Mouse (Mus musculus): ENCODE data around the gene Ogfr. TPM values are rescaled to one million over a fixed set of nuclear protein-coding genes. Genes with fewer than 3 reads are reported as not detected.

The Ogfr gene
- 29.7 and 35.4 TPM in 2 replicates for polyA plus RNA-seq (2015; fragmentation: Nextera tagmentation; extraction: Ambion mirVana)

GRCm38 (mm10) chr2:180589123-180589831 is at the start of gene Ogfr:
Ogfr (plus strand) TSS chr2:180589245.

DNA sequence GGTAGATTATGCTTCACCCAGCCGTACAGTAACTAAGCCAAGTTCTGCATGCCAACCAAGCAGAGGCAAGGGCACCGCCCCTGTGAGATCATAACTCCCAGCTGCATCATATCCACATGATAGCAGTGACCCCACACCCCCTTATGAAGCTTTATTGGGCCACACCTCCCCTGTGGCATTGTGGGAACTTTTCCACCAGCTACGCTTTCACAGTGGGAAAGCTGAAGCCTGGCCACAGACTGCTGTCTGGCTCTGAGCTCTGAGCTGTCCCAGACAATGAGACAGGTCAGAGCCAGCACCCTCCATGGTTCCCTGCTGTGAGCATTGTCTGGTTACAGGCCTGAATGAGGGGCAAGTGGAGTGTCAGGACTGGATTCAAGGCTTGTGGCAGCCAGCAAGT is 8.0 kb upstream of the Ogfr start, which contains the start of gene Mrgbp:
Gene Mrgbp (plus strand): TSS at position 303 of the 400 bp plus-strand sequence.

DNA sequence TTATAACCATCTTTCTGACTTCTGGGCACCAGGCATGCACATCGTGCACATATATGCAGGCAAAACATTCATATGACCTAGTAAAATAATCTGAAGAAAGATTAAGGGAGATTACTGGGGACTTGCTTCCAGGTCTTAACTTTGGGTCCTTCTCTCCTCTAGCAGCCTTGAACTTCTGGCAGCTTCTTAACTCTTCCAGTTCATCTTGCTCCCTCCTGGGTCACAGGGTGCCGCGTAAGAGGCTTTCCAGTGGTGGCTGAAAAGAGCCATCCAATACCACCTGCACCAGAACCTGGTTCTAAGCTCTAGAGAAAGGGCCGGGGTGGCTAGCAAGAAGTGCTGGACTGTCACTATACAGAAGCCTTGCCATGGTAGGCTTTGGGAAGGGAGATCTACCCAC is 8.4 kb downstream of the Ogfr start, which contains the start of gene Col9a3:
Gene Col9a3 (plus strand): TSS at position 301 of the 400 bp plus-strand sequence.

DNA sequence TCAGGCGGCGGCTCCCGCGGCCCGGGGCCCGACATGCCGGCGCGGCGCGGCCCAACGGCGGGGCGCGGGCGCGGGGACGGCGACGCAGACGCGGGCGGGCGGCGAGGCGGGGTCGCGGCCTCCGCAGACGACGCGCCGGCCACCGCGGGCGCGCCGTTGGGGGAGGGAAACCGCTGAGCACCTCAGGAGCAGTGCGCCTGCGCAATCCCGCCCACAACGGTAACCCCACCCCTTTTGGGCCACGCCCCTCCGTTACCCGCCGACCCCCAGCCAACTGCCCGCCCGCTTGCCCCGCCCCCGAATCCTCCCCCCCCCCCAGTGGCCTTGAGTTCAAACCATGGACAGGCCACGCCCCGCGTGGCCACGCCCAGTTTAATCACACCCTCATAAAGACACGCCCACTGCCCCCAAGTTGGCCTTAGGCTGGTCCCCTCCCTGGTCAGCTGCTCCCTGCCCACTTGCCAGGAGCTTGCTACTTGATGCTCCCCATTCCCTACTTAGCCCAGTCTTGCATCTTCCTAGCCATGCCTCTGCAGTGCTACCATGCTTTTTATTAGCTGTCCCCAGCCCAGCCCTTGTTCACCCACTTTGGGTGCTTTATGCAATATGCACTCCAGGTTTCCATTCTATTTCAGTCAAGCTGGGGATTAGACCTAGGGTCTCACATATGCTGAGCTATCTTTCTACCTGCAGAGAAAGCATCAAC is 53.7 kb downstream of the Ogfr start, which contains the start of gene Tcfl5:
Gene Tcfl5 (minus strand): TSS at position 154 of the 706 bp plus-strand sequence.

Other genes with a start within 250 kb of the Ogfr start
- gene Slco4a1, start 133.0 kb upstream of the Ogfr start, polyA plus RNA-seq (2015; fragmentation: Nextera tagmentation; extraction: Ambion mirVana) = 0.77 and 1.2 TPM in 2 replicates
- gene Ntsr1, start 89.3 kb upstream of the Ogfr start, polyA plus RNA-seq (2015; fragmentation: Nextera tagmentation; extraction: Ambion mirVana) = 0.04 and 0.05 TPM in 2 replicates
- 15.8 and 16.5 TPM in 2 replicates for gene Mrgbp, start 7.9 kb upstream of the Ogfr start, polyA plus RNA-seq (2015; fragmentation: Nextera tagmentation; extraction: Ambion mirVana)
- gene Col9a3, start 8.5 kb downstream of the Ogfr start, polyA plus RNA-seq (2015; fragmentation: Nextera tagmentation; extraction: Ambion mirVana) = 0.74 and 0.79 TPM in 2 replicates
- 0.06 TPM in 1 of 2 replicates, not detected in the other for gene Tcfl5, start 53.5 kb downstream of the Ogfr start, polyA plus RNA-seq (2015; fragmentation: Nextera tagmentation; extraction: Ambion mirVana)
- gene Dido1, start 120.8 kb downstream of the Ogfr start, polyA plus RNA-seq (2015; fragmentation: Nextera tagmentation; extraction: Ambion mirVana) = 16.0 and 16.7 TPM in 2 replicates
- gene Gid8, start 120.9 kb downstream of the Ogfr start, polyA plus RNA-seq (2015; fragmentation: Nextera tagmentation; extraction: Ambion mirVana) = 124 and 144 TPM in 2 replicates
- gene Slc17a9, start 136.0 kb downstream of the Ogfr start, polyA plus RNA-seq (2015; fragmentation: Nextera tagmentation; extraction: Ambion mirVana) = 5.3 and 5.4 TPM in 2 replicates
- gene Bhlhe23, start 187.7 kb downstream of the Ogfr start, polyA plus RNA-seq (2015; fragmentation: Nextera tagmentation; extraction: Ambion mirVana) = not detected in 2 replicates